Mouse (Mus musculus): Measurements from ENCODE around the gene Yme1l1. TPM values are rescaled to one million over a fixed set of nuclear protein-coding genes. Genes with fewer than 3 reads are reported as not detected.

Gene Yme1l1
- 49.9 and 56.3 TPM in 2 replicates for polyA plus RNA-seq (2015; fragmentation: Nextera tagmentation; extraction: Ambion mirVana)

DNA sequence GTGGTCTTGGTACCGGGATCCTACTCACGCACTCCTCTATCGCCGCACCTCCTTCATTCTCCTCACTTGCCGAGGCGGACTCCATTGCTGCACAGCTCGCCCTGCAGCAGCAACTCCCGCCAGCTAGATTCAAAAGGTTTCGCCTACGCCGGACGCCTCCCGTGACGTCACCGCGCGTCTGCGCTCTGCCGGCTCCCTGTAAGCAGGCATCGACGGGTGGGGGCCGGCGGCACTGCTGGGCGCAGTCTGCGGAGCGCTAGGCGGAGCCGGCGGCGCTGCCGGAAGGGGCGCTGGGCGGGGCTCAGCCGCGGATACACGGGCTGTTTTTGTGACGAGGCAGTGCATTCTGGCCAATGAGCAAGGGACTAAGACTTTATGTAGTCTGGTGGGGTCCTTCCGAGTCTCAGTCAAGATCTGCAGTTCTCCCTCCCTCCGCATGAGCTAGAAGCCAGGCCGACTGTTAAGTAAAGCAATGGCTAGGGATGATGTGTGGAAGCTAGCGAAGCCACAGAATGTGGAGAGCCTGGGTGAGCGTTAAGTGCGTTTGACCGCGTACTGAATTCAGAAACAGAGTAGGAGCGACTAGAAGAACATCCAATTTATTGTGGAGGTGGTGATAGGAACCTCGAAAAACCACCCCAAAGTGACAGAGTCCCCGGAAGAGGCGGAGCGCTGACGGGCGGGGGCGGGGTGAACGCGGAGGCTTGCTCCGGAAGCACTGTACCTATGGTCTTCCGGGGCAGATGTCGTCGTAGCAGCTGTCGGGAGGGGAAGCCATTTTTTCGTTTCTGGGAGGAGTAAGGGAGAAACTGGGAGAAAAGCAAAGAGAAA is at the start of gene Yme1l1, which contains the start of gene Mastl:
Gene Yme1l1, plus strand, starts transcription at position 593 of the 831 bp plus-strand sequence.
Gene Mastl, minus strand, starts transcription at position 248 of the 831 bp plus-strand sequence.
- no peaks in the 10 kb centered on the region for H3K27me3 ChIP-seq (replicated peaks; ENCODE audit: control insufficient read depth, insufficient read depth, low read length)
- H3K9me3 ChIP-seq (ENCODE audit: control insufficient read depth, low read length) = no peaks in the 10 kb centered on the region
- H3K4me2 ChIP-seq (ENCODE audit: low read length) = peak within 1 kb of the TSS; percentile 74
- peak within 1 kb of the TSS; percentile 85 for H3K9ac ChIP-seq (ENCODE audit: low read depth, low read length)
- H3K4me1 ChIP-seq (ENCODE audit: control insufficient read depth, insufficient read depth, low read depth, low read length) = peaks cover 29% of the 10 kb centered on the region
- no peaks in the 10 kb centered on the region for H3K36me3 ChIP-seq (ENCODE audit: control insufficient read depth, insufficient read depth, low read length)
- peak within 1 kb of the TSS; percentile 99 for H3K27ac ChIP-seq (ENCODE audit: low read depth, low read length)
- ATAC-seq = peak; percentile 99
- WGBS = under 1% methylated on average over 61 of the region's 61 CpGs
- peak within 1 kb of the TSS; percentile 87 for H3K4me3 ChIP-seq (ENCODE audit: low read length)

DNA sequence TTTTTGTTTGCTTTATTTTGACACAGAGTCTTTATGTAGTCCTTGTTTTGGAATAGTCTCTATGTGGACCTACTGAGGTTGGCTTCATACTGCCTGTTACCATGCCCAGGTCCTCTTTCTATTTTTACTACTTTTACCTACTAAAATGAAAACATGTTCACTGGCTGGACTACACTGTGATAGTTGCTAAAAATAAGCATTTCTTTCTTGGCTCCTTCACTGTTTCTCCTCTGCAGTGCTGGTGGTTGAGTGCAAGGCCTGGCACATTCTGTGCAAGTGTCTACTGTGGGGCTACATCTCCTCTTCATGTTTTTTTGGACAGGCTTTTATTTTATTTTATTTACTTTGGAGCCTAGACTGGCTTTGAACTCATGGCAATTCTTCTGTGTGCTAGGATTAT is 36.6 kb upstream of the Yme1l1 start:
- no peaks in the 10 kb centered on the region for H3K4me1 ChIP-seq (ENCODE audit: control insufficient read depth, insufficient read depth, low read depth, low read length)
- no peak overlapping the region for H3K4me3 ChIP-seq (ENCODE audit: low read length)
- H3K9ac ChIP-seq (ENCODE audit: low read depth, low read length) = no peak overlapping the region
- no peak overlapping the region for H3K4me2 ChIP-seq (ENCODE audit: low read length)
- ATAC-seq = no peak
- no peaks in the 10 kb centered on the region for H3K9me3 ChIP-seq (ENCODE audit: control insufficient read depth, low read length)
- peaks cover 5% of the 10 kb centered on the region; the same call in 1 of the 2 replicates for H3K36me3 ChIP-seq (ENCODE audit: control insufficient read depth, insufficient read depth, low read length)
- H3K27ac ChIP-seq (ENCODE audit: low read depth, low read length) = no peak overlapping the region
- no peaks in the 10 kb centered on the region for H3K27me3 ChIP-seq (replicated peaks; ENCODE audit: control insufficient read depth, insufficient read depth, low read length)

DNA sequence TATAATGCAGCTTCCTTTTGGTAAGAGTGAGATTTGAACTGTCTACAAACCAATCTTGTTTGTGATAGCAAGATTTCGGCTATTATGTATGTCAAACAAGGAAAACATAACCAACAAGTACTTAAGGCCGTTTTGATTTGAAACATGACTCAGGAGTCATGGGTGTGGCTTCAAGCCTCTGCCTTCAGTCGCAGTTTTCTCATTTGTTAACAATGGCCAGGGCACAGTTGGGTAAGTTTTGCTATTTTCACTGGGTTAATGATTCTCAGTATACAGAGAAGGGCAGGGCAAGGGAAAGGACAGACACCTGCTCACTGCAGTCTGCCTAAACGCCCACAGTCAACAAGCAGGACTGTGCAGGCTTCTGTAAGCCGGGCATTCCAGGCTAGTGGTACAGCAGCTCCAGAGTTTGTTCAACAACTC is 959 bp upstream of the Yme1l1 start:
- peak overlapping the region; percentile 99; the same call in 1 of the 2 replicates for H3K27ac ChIP-seq (ENCODE audit: low read depth, low read length)
- H3K4me2 ChIP-seq (ENCODE audit: low read length) = peak overlapping the region; percentile 64
- no peaks in the 10 kb centered on the region for H3K27me3 ChIP-seq (replicated peaks; ENCODE audit: control insufficient read depth, insufficient read depth, low read length)
- peaks cover 29% of the 10 kb centered on the region for H3K4me1 ChIP-seq (ENCODE audit: control insufficient read depth, insufficient read depth, low read depth, low read length)
- WGBS = 7% methylated on average over 5 of the region's 5 CpGs
- H3K36me3 ChIP-seq (ENCODE audit: control insufficient read depth, insufficient read depth, low read length) = no peaks in the 10 kb centered on the region
- H3K9ac ChIP-seq (ENCODE audit: low read depth, low read length) = peak overlapping the region; percentile 80
- H3K9me3 ChIP-seq (ENCODE audit: control insufficient read depth, low read length) = no peaks in the 10 kb centered on the region
- peak overlapping the region; percentile 87 for H3K4me3 ChIP-seq (ENCODE audit: low read length)
- no peak for ATAC-seq

DNA sequence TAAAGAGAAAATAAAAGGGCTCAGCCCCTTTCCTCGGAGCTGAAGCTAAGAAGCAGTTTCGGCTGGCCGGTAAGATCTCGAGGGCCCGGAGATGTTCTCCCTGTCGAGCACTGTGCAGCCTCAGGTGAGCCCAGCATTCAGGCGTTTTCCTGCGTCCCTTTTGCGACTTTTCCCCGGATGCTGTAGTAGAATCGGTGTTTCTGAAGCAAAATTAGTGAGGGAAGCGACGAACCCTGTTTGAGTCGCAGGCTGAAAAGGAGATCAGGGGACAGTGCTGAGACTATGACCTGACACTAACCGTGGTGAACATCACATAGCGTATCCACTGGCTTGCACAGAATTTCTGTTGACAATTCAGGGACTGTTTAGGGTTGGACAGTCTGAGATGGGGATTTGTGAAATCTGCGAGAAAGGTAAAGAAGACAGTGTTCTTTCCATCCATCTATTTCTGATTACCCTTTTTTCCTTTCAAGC is 476 bp downstream of the Yme1l1 start:
- under 1% methylated on average over 17 of the region's 17 CpGs for WGBS

DNA sequence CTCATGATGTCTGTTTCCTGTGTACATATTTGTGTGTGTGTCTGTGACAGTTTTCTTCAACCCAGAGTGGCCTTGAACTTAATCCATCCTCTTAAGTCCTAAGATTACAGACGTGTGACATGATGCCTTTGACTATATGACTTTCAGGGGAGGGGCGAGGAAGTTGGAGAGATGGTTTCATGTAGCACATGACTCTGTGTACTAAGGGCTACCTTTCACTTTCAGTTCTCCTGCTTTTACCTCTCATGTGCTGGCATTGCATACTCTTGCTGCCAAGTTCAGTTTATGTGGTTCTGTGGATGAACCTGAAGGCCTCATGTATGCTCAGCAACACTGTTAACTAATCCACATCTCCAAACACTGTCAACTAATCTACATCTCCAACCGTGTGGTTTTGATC is 16.1 kb downstream of the Yme1l1 start:
- Histone ChIP-seq H3K9me3 (ENCODE audit: control insufficient read depth, low read length) (no peaks in the 10 kb centered on the region), H3K4me3 (ENCODE audit: low read length) (no peak overlapping the region), H3K36me3 (ENCODE audit: control insufficient read depth, insufficient read depth, low read length) (peaks cover 37% of the 10 kb centered on the region), H3K4me2 (ENCODE audit: low read length) (no peak overlapping the region), H3K4me1 (ENCODE audit: control insufficient read depth, insufficient read depth, low read depth, low read length) (no peaks in the 10 kb centered on the region), H3K27me3 (replicated peaks; ENCODE audit: control insufficient read depth, insufficient read depth, low read length) (no peaks in the 10 kb centered on the region), H3K9ac (ENCODE audit: low read depth, low read length) (no peak overlapping the region), H3K27ac (ENCODE audit: low read depth, low read length) (no peak overlapping the region)
- 90% methylated on average over 3 of the region's 3 CpGs for WGBS
- ATAC-seq = no peak

More for the DNA sequence above, 476 bp downstream of the Yme1l1 start:
- peak overlapping the region; percentile 58 for H3K4me2 ChIP-seq (ENCODE audit: low read length)
- no peaks in the 10 kb centered on the region for H3K36me3 ChIP-seq (ENCODE audit: control insufficient read depth, insufficient read depth, low read length)
- ATAC-seq = peak; percentile 48
- H3K27me3 ChIP-seq (replicated peaks; ENCODE audit: control insufficient read depth, insufficient read depth, low read length) = no peaks in the 10 kb centered on the region
- H3K4me1 ChIP-seq (ENCODE audit: control insufficient read depth, insufficient read depth, low read depth, low read length) = peaks cover 29% of the 10 kb centered on the region
- no peaks in the 10 kb centered on the region for H3K9me3 ChIP-seq (ENCODE audit: control insufficient read depth, low read length)
- H3K4me3 ChIP-seq (ENCODE audit: low read length) = peak overlapping the region; percentile 87
- H3K9ac ChIP-seq (ENCODE audit: low read depth, low read length) = peak overlapping the region; percentile 85
- H3K27ac ChIP-seq (ENCODE audit: low read depth, low read length) = peak overlapping the region; percentile 99

DNA sequence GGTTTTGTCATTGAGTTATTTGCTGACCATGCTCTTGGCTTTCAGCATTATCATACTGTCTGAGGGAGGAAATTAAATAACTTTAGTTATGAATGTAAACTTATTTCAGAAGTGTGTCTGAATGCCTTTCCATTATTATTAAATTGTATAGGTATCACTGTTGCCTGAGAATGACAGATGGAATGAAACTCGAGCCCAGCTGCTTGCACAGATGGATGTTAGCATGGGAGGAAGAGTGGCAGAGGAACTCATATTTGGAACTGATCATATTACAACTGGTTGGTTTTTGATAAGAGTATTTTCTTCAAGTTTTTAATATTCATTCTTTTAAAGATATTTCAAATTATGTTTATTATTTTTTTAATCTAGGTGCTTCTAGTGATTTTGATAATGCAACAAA is 38.2 kb downstream of the Yme1l1 start:
- Histone ChIP-seq H3K36me3 (ENCODE audit: control insufficient read depth, insufficient read depth, low read length) (peaks cover 38% of the 10 kb centered on the region), H3K27me3 (replicated peaks; ENCODE audit: control insufficient read depth, insufficient read depth, low read length) (no peaks in the 10 kb centered on the region), H3K9me3 (ENCODE audit: control insufficient read depth, low read length) (no peaks in the 10 kb centered on the region), H3K9ac (ENCODE audit: low read depth, low read length) (no peak overlapping the region), H3K4me2 (ENCODE audit: low read length) (no peak overlapping the region), H3K4me1 (ENCODE audit: control insufficient read depth, insufficient read depth, low read depth, low read length) (no peaks in the 10 kb centered on the region), H3K4me3 (ENCODE audit: low read length) (no peak overlapping the region), H3K27ac (ENCODE audit: low read depth, low read length) (no peak overlapping the region)
- ATAC-seq = no peak
- WGBS = 83% methylated on average over 1 of the region's 1 CpGs

DNA sequence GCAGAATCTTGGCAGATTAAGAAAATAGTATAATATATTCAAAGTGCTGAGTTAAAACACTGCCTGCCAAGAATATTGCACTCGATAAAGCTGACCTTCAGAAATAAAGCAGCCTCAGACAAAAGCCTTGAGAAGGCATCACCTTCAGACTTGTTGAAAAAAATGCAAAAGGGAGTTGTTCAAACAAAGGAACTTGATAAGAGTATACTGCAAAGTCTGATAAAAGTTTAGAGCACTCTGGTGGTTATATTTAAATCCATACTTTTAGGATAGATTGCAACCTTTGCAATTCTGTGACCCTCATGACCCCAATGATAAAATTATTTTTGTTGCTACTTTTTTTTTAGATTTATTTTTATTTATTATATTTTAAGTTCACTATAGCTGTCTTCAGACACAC is 44.9 kb downstream of the Yme1l1 start:
- peaks cover 19% of the 10 kb centered on the region for H3K36me3 ChIP-seq (ENCODE audit: control insufficient read depth, insufficient read depth, low read length)
- no peak overlapping the region for H3K9ac ChIP-seq (ENCODE audit: low read depth, low read length)
- no peak overlapping the region for H3K4me3 ChIP-seq (ENCODE audit: low read length)
- no peak overlapping the region for H3K27ac ChIP-seq (ENCODE audit: low read depth, low read length)
- H3K9me3 ChIP-seq (ENCODE audit: control insufficient read depth, low read length) = no peaks in the 10 kb centered on the region
- H3K4me2 ChIP-seq (ENCODE audit: low read length) = no peak overlapping the region
- no peak for ATAC-seq
- no peaks in the 10 kb centered on the region for H3K4me1 ChIP-seq (ENCODE audit: control insufficient read depth, insufficient read depth, low read depth, low read length)
- WGBS = 93% methylated on average over 1 of the region's 1 CpGs
- H3K27me3 ChIP-seq (replicated peaks; ENCODE audit: control insufficient read depth, insufficient read depth, low read length) = no peaks in the 10 kb centered on the region

DNA sequence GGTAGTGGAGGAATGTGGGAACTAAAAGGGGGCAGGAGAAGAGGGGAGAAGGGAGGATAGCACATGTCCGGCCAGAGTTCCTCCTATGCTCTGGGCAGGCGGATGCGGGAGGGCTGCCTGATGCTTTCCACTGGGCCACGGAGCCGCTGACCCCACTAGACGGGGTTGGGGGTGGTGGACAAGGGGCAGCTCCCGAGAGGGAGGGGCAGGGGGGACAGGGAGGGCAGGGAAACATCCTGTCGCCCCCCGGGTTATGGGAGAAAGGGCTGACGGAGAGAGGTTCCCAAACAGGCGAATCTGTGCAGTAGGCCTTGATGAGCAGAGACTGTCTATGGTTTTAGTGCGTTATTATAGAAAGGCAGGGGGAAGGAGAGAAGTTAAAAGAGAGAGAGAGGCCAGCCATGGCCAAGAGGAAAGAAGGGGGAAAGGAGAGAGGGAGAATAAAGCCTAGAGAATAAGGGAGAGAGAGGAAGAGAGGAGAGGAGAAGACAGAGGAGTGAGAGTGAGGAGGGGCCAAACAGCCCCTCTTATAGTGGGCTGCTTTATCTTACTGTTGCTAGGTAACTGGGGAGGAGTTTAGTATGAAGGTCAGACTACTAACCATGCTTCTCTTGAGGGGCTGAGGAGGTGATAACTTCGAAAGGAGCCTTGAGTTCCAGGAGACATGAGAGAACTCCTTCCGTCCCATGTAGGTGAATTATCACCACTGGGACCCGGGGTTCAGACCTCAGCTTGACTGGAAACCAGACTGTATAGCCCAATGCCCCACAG is 46.9 kb downstream of the Yme1l1 start:
- no peak overlapping the region for H3K9ac ChIP-seq (ENCODE audit: low read depth, low read length)
- H3K4me3 ChIP-seq (ENCODE audit: low read length) = no peak overlapping the region
- peaks cover 14% of the 10 kb centered on the region for H3K36me3 ChIP-seq (ENCODE audit: control insufficient read depth, insufficient read depth, low read length)
- no peak overlapping the region for H3K27ac ChIP-seq (ENCODE audit: low read depth, low read length)
- no peaks in the 10 kb centered on the region for H3K27me3 ChIP-seq (replicated peaks; ENCODE audit: control insufficient read depth, insufficient read depth, low read length)
- no peaks in the 10 kb centered on the region for H3K9me3 ChIP-seq (ENCODE audit: control insufficient read depth, low read length)
- ATAC-seq = peak; percentile 48
- H3K4me1 ChIP-seq (ENCODE audit: control insufficient read depth, insufficient read depth, low read depth, low read length) = no peaks in the 10 kb centered on the region
- 66% methylated on average over 15 of the region's 15 CpGs for WGBS
- H3K4me2 ChIP-seq (ENCODE audit: low read length) = no peak overlapping the region

DNA sequence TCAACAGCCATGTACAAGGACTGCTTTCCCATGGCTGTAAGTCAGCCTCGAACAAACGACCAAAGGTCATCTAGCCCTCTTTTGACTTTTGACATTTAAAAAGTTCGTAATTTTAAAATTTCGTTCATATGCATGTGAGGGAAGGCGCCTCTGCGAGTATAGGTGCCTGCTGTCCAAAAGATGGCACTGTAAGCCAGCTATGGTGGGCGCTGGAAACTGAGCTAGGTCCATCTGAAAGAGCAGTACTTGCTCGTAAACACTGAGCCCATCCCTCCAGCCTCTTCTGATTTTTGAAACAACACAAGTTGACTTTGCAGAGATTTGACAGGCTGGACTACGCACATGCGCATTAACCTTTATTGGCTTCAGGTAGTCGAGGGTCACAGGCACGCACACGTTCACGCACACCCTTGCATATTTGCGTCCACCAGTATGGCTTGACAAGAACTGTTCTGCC is 50.9 kb downstream of the Yme1l1 start, which contains the start of gene 4931423N10Rik:
Gene 4931423N10Rik, plus strand, starts transcription at position 407 of the 457 bp plus-strand sequence.
- no peaks in the 10 kb centered on the region for H3K9me3 ChIP-seq (ENCODE audit: control insufficient read depth, low read length)
- no peak; the same call in 1 of the 2 replicates for ATAC-seq
- no peaks in the 10 kb centered on the region for H3K36me3 ChIP-seq (ENCODE audit: control insufficient read depth, insufficient read depth, low read length)
- H3K27ac ChIP-seq (ENCODE audit: low read depth, low read length) = no peak within 1 kb of the TSS
- H3K4me1 ChIP-seq (ENCODE audit: control insufficient read depth, insufficient read depth, low read depth, low read length) = no peaks in the 10 kb centered on the region
- 79% methylated on average over 15 of the region's 15 CpGs for WGBS
- no peak within 1 kb of the TSS for H3K4me2 ChIP-seq (ENCODE audit: low read length)
- H3K27me3 ChIP-seq (replicated peaks; ENCODE audit: control insufficient read depth, insufficient read depth, low read length) = no peaks in the 10 kb centered on the region
- no peak within 1 kb of the TSS for H3K9ac ChIP-seq (ENCODE audit: low read depth, low read length)
- no peak within 1 kb of the TSS for H3K4me3 ChIP-seq (ENCODE audit: low read length)

All from hindbrain, embryonic 16.5 days (tissue).